ENCODE assay signal across 8 mouse cellular contexts in the genomic region with DNA sequence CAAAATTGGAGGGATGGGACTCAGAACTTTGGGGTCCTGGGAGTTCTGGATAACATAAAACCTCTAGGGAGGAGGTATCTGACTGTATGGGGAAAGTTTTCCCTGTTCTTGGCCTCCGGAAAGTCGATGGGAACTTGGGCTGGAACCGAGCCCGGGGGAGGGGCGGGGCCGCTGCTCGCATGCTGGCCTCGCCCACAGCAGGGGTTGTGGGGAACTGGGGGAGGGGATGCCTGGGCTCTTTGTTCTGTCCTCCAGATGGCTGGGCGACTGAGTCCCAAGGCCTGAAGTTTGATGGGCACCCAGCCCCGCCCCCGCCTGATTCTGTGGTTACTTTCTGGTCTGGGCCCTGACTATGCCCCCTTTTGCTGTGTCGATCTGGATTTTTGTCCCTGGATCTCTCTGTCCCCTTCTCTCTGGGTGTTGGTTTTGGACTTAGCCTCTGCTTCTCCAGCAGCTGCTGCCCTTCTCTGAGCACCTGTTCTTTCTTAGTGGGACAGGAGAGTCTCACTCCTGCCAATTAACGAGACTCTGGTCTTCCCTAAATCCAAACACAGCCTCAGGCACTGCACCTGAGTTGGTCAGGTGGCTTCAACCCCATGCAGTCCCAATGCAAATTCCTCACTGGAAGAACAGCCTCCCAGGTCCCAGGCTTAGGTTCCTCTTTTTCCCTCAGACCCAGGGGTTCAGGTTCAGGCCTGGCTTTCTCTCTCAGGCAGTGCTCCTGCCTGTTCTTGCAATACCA. TPM values are rescaled to one million over a fixed set of nuclear protein-coding genes. Genes with fewer than 3 reads are reported as not detected.
DNase-seq lines count a peak whose midpoint lies in the region; ATAC-seq and TF ChIP-seq lines count a peak whose summit lies in the region.
"Had no signal": no experiment of that assay in that cellular context is flagged by ENCODE, and none has a peak within 500 bp of the region (broad histone marks: within the 10 kb centered on the region; RNA-seq: fewer than 3 reads in every experiment).

No protein-coding gene starts in this region.

- H3K9ac ChIP-seq in intestine, embryonic 16.5 days (ENCODE audit: low read depth, low read length) = peak overlapping the region; percentile 91
- peak overlapping the region; percentile 100 for H3K9ac ChIP-seq in lung, embryonic 16.5 days (ENCODE audit: low read length)

- H3K36me3 ChIP-seq in intestine, embryonic 16.5 days (ENCODE audit: control insufficient read depth, insufficient read depth, low read length) = peaks cover 10% of the 10 kb centered on the region
- peaks cover 33% of the 10 kb centered on the region for H3K36me3 ChIP-seq in lung, embryonic 16.5 days (ENCODE audit: control insufficient read depth, insufficient read depth, low read length)
- no peaks in the 10 kb centered on the region for H3K36me3 ChIP-seq in small intestine, adult 2 months (ENCODE audit: control insufficient read depth, insufficient read depth, low read length)

- no peak for TF ChIP-seq POLR2A in small intestine, adult 2 months (IDR thresholded peaks at IDR 0.05; ENCODE audit: low read depth, low read length)

- H3K27me3 ChIP-seq in intestine, embryonic 16.5 days (replicated peaks; ENCODE audit: control insufficient read depth, insufficient read depth, low read length) = peaks cover 8% of the 10 kb centered on the region; the same call in 1 of the 2 replicates
- H3K27me3 ChIP-seq in lung, embryonic 16.5 days (ENCODE audit: control insufficient read depth, insufficient read depth, low read depth, low read length) = peaks cover 11% of the 10 kb centered on the region
- peaks cover 11% of the 10 kb centered on the region for H3K27me3 ChIP-seq in small intestine, adult 2 months (ENCODE audit: control insufficient read depth, insufficient read depth, low read length)

- H3K4me1 ChIP-seq in intestine, embryonic 16.5 days (ENCODE audit: control insufficient read depth, insufficient read depth, low read length) = peaks cover 27% of the 10 kb centered on the region
- peaks cover 21% of the 10 kb centered on the region for H3K4me1 ChIP-seq in lung, embryonic 16.5 days (replicated peaks; ENCODE audit: control insufficient read depth, insufficient read depth, low read length)
- peaks cover 7% of the 10 kb centered on the region for H3K4me1 ChIP-seq in small intestine, adult 2 months (ENCODE audit: control insufficient read depth, insufficient read depth, insufficient read length, low read length)

- 3% methylated on average over 13 of the region's 13 CpGs for WGBS in intestine, embryonic 16.5 days
- under 1% methylated on average over 13 of the region's 13 CpGs for WGBS in lung, embryonic 16.5 days
- 6% methylated on average over 13 of the region's 13 CpGs for WGBS in small intestine, adult 2 months

- ATAC-seq in intestine, embryonic 16.5 days = peak; percentile 83
- peak; percentile 92 for ATAC-seq in lung, embryonic 16.5 days (ENCODE audit: low read depth)
- no peak for ATAC-seq in inflammation-experienced regulatory T-cells, adult 6 months

- H3K4me2 ChIP-seq in intestine, embryonic 16.5 days (ENCODE audit: low read depth, low read length) = peak overlapping the region; percentile 85
- peak overlapping the region; percentile 91 for H3K4me2 ChIP-seq in lung, embryonic 16.5 days (ENCODE audit: low read depth, low read length)

- no peak for TF ChIP-seq CTCF in small intestine, adult 2 months (IDR thresholded peaks at IDR 0.05; ENCODE audit: extremely low read depth, insufficient read length, insufficient replicate concordance, low read depth, low read length)

- peak; percentile 74 for DNase-seq in MN1 (ENCODE audit: low spot score)
- peak; percentile 74 for DNase-seq in adrenal gland, postnatal 14 days
- peak; percentile 77 for DNase-seq in gastrocnemius, postnatal 10 days

- peak overlapping the region; percentile 89 for H3K27ac ChIP-seq in intestine, embryonic 16.5 days (ENCODE audit: low read length)
- H3K27ac ChIP-seq in lung, embryonic 16.5 days (ENCODE audit: low read length) = peak overlapping the region; percentile 91
- H3K27ac ChIP-seq in small intestine, adult 2 months (ENCODE audit: insufficient read depth, low read depth, low read length) = no peak overlapping the region

- H3K9me3 ChIP-seq in intestine, embryonic 16.5 days (ENCODE audit: control insufficient read depth, low read length) = no peaks in the 10 kb centered on the region
- no peaks in the 10 kb centered on the region for H3K9me3 ChIP-seq in lung, embryonic 16.5 days (ENCODE audit: control insufficient read depth, low read length)

- peak overlapping the region; percentile 76 for H3K4me3 ChIP-seq in intestine, embryonic 16.5 days (ENCODE audit: low read length)
- H3K4me3 ChIP-seq in lung, embryonic 16.5 days (ENCODE audit: low read length) = peak overlapping the region; percentile 91
- peak overlapping the region; percentile 67 for H3K4me3 ChIP-seq in small intestine, adult 2 months (ENCODE audit: low read depth, low read length)

RNA-seq across cellular contexts. Expression of a gene that starts 1.1 kb away (rescaled TPM):
- total RNA-seq in adrenal gland, postnatal 14 days (2021) = 17.8 and 19.2 TPM in 2 replicates
- 10 to 100 TPM; 15.6 to 25.9 TPM for total RNA-seq in gastrocnemius, postnatal 10 days (2021)
- 69.6 and 82.1 TPM in 2 replicates for polyA plus RNA-seq in intestine, embryonic 16.5 days (2015; fragmentation: Nextera tagmentation; extraction: Ambion mirVana)
- 134 and 148 TPM in 2 replicates for polyA plus RNA-seq in lung, embryonic 16.5 days (2015; fragmentation: Nextera tagmentation; extraction: Ambion mirVana)
- polyA plus RNA-seq in small intestine, adult 2 months (2012; rRNA removed) = 8.0 and 32.2 TPM in 2 replicates
- 1 to 10 TPM; 2.0 to 4.2 (median 3.2) TPM for polyA plus RNA-seq in inflammation-experienced regulatory T-cells, adult 6 months (2017; shearing (Covaris generic))

RNA-seq across cellular contexts. Expression of a gene that starts 4.7 kb away (rescaled TPM):
- 0.98 TPM in 1 of 2 replicates, not detected in the other for total RNA-seq in adrenal gland, postnatal 14 days (2021)
- not detected for total RNA-seq in gastrocnemius, postnatal 10 days (2021)
- 0.86 and 1.3 TPM in 2 replicates for polyA plus RNA-seq in intestine, embryonic 16.5 days (2015; fragmentation: Nextera tagmentation; extraction: Ambion mirVana)
- 0.84 and 1.6 TPM in 2 replicates for polyA plus RNA-seq in lung, embryonic 16.5 days (2015; fragmentation: Nextera tagmentation; extraction: Ambion mirVana)
- polyA plus RNA-seq in small intestine, adult 2 months (2012; rRNA removed) = 0.24 and 0.84 TPM in 2 replicates
- 10 to 100 TPM; 17.5 to 50.4 (median 28.3) TPM for polyA plus RNA-seq in inflammation-experienced regulatory T-cells, adult 6 months (2017; shearing (Covaris generic))

RNA-seq across cellular contexts. Expression of a gene that starts 11.9 kb away (rescaled TPM):
- 0.22 and 0.23 TPM in 2 replicates for total RNA-seq in adrenal gland, postnatal 14 days (2021)
- total RNA-seq in gastrocnemius, postnatal 10 days (2021) = 1 to 10 TPM; 2.5 to 2.8 TPM
- polyA plus RNA-seq in intestine, embryonic 16.5 days (2015; fragmentation: Nextera tagmentation; extraction: Ambion mirVana) = 0.44 and 0.62 TPM in 2 replicates
- 1.3 TPM in 2 replicates for polyA plus RNA-seq in lung, embryonic 16.5 days (2015; fragmentation: Nextera tagmentation; extraction: Ambion mirVana)
- not detected in 2 replicates for polyA plus RNA-seq in small intestine, adult 2 months (2012; rRNA removed)
- under 1 TPM in 1 of 3 experiments, not detected in 2; 0.24 TPM for polyA plus RNA-seq in inflammation-experienced regulatory T-cells, adult 6 months (2017; shearing (Covaris generic))

RNA-seq across cellular contexts. Expression of a gene that starts 22.3 kb away (rescaled TPM):
- 7.3 and 40.7 TPM in 2 replicates for total RNA-seq in adrenal gland, postnatal 14 days (2021)
- total RNA-seq in gastrocnemius, postnatal 10 days (2021) = 1 to 10 TPM; 1.8 to 3.4 TPM
- polyA plus RNA-seq in intestine, embryonic 16.5 days (2015; fragmentation: Nextera tagmentation; extraction: Ambion mirVana) = 4.2 and 5.0 TPM in 2 replicates
- 3.0 and 4.6 TPM in 2 replicates for polyA plus RNA-seq in lung, embryonic 16.5 days (2015; fragmentation: Nextera tagmentation; extraction: Ambion mirVana)
- polyA plus RNA-seq in small intestine, adult 2 months (2012; rRNA removed) = 33.4 and 63.6 TPM in 2 replicates
- 100 to 1,000 TPM; 390 to 554 (median 476) TPM for polyA plus RNA-seq in inflammation-experienced regulatory T-cells, adult 6 months (2017; shearing (Covaris generic))

RNA-seq across cellular contexts. Expression of a gene that starts 24.3 kb away (rescaled TPM):
- total RNA-seq in adrenal gland, postnatal 14 days (2021) = not detected in 2 replicates
- not detected for total RNA-seq in gastrocnemius, postnatal 10 days (2021)
- not detected in 2 replicates for polyA plus RNA-seq in intestine, embryonic 16.5 days (2015; fragmentation: Nextera tagmentation; extraction: Ambion mirVana)
- polyA plus RNA-seq in lung, embryonic 16.5 days (2015; fragmentation: Nextera tagmentation; extraction: Ambion mirVana) = 0.23 TPM in 1 of 2 replicates, not detected in the other
- not detected in 2 replicates for polyA plus RNA-seq in small intestine, adult 2 months (2012; rRNA removed)
- not detected for polyA plus RNA-seq in inflammation-experienced regulatory T-cells, adult 6 months (2017; shearing (Covaris generic))
- total RNA-seq: hematopoietic stem cell, adult 5-6 weeks had no signal
